Mouse (Mus musculus) G1E (cell line): Measurements from ENCODE around the gene Clk2. TPM values are rescaled to one million over a fixed set of nuclear protein-coding genes. Genes with fewer than 3 reads are reported as not detected.
"Not testable (repeated sequence)": the region's sequence is repeated elsewhere in the genome, so short reads cannot be mapped to it uniquely, and the experiment has no call there.

Source experiments
- ATAC-seq: 2 replicates; pipeline ENCODE4 v1.8.0; 2016; ENCODE audit warnings: mild to moderate bottlenecking; ENCODE audit not compliant: insufficient number of reproducible peaks, poor library complexity, low FRiP score, severe bottlenecking; ENCODE audit errors: extremely low read depth
- DNase-seq: peaks from one replicate; pipeline ENCODE4 v3.0.0; 2012; ENCODE audit warnings: low spot score
- H3K27me3 ChIP-seq: 2 replicates; pipeline ENCODE4 v1.6.1; 2012; ENCODE audit warnings: mild to moderate bottlenecking, low read length, inconsistent platforms; ENCODE audit not compliant: insufficient read depth
- H3K36me3 ChIP-seq: replicated peaks from 2 replicates; pipeline ENCODE3; 2012; ENCODE audit warnings: mild to moderate bottlenecking, inconsistent platforms
- H3K4me1 ChIP-seq: 2 replicates; pipeline ENCODE4 v1.6.1; 2012; ENCODE audit warnings: low read depth, low read length, inconsistent platforms, mixed read lengths; ENCODE audit not compliant: insufficient read depth
- H3K4me3 ChIP-seq: 2 replicates; pipeline ENCODE4 v1.5.1; 2012; ENCODE audit warnings: low read depth, mild to moderate bottlenecking, inconsistent platforms, low read length, moderate library complexity, mixed read lengths
- H3K9me3 ChIP-seq: replicated peaks from 2 replicates; pipeline ENCODE4 v1.6.1; 2012; ENCODE audit warnings: inconsistent platforms
- CTCF ChIP-seq: IDR thresholded peaks from 2 replicates; pipeline ENCODE4 v1.5.1; 2012; ENCODE audit warnings: low read depth, low read length, inconsistent platforms, mixed read lengths
- GATA1 ChIP-seq: IDR thresholded peaks from 2 replicates; pipeline ENCODE4 v1.6.1; 2012; ENCODE audit warnings: borderline replicate concordance, low read length, inconsistent platforms, mixed read lengths
- GATA2 ChIP-seq: IDR thresholded peaks from 2 replicates; pipeline ENCODE4 v1.6.1; 2012; ENCODE audit warnings: low read depth, low read length, inconsistent platforms, borderline replicate concordance
- POLR2AphosphoS5 ChIP-seq: IDR thresholded peaks from 2 replicates; pipeline ENCODE4 v1.6.1; 2012; ENCODE audit warnings: low read depth, low read length, inconsistent platforms; ENCODE audit not compliant: insufficient replicate concordance
- TAL1 ChIP-seq: conservative IDR thresholded peaks from 2 replicates; pipeline ENCODE4 v1.6.1; 2012; ENCODE audit warnings: low read depth, low read length, inconsistent platforms, mixed read lengths
- polyA plus RNA-seq: library from polyadenylated mRNA; stranded (reverse); fragments of >175 nt; gene quantifications from 2 replicates; pipeline ENCODE4 v1.2.3, GENCODE M21; 2012
- total RNA-seq, 2 experiments: library from RNA; stranded (forward) in 1 of 2; stranded (reverse) in 1 of 2; fragments of 200-1000 nt in 1 of 2; fragments of >200 nt in 1 of 2; fragmentation: Nextera tagmentation in 1 of 2; gene quantifications; 2 replicates each; pipeline ENCODE4 v1.2.3; 2014 to 2017

Gene Clk2
- total and polyA plus RNA-seq, 3 experiments = 72.3 to 131 (median 78.9) TPM

DNA sequence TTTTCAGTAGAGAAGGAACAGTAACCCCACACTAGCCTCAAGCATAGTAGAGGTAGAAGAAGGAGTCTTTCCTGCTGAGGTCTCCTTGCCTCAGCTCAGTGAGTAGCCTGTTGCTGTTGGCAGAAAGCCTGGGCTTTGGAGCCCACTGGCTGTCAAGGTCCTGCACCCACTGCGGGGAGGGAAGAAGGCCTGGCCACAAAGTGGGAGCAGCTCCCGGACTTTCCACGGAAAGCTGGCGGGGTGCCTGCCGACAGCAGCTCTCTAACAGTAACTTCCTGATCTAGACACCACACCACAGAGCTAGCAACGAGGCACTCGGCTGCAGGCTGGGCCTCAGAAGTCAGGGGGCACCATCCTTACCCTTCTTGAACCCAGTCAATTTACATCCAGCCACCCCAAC is 46.1 kb downstream of the Clk2 start:
- Histone ChIP-seq H3K9me3 (no peaks in the 10 kb centered on the region), H3K4me3 (no peak overlapping the region), H3K27me3 (no peaks in the 10 kb centered on the region), H3K4me1 (peaks cover 61% of the 10 kb centered on the region), H3K36me3 (peaks cover 70% of the 10 kb centered on the region)
- TF ChIP-seq GATA2 (no peak), POLR2AphosphoS5 (no peak), TAL1 (no peak), GATA1 (no peak), CTCF (no peak)
- DNase-seq (no peak), ATAC-seq (no peak)

GRCm38 (mm10) chr3:89213803-89214530 is 49.4 kb downstream of the Clk2 start:
- ATAC-seq = peak; percentile 69
- peaks cover 56% of the 10 kb centered on the region for H3K4me1 ChIP-seq
- TF ChIP-seq GATA1 = no peak
- TF ChIP-seq GATA2 = no peak
- TF ChIP-seq POLR2AphosphoS5 = no peak
- no peak for TF ChIP-seq TAL1
- no peak for TF ChIP-seq CTCF
- H3K4me3 ChIP-seq = peak overlapping the region; percentile 86
- DNase-seq = peak; percentile 96
- H3K27me3 ChIP-seq = peaks cover 13% of the 10 kb centered on the region
- H3K36me3 ChIP-seq = peaks cover 38% of the 10 kb centered on the region
- H3K9me3 ChIP-seq = no peaks in the 10 kb centered on the region

- no peak for TF ChIP-seq POLR2AphosphoS5
- TF ChIP-seq GATA2 = no peak
- TF ChIP-seq CTCF = no peak
- no peak for TF ChIP-seq TAL1
- TF ChIP-seq GATA1 = no peak
- peaks cover 56% of the 10 kb centered on the region for H3K4me1 ChIP-seq
- ATAC-seq = no peak
Measured at GRCm38 (mm10) chr3:89214681-89215411, 50.3 kb downstream of the Clk2 start, which contains the start of gene Thbs3. Gene Thbs3 (plus strand): TSS chr3:89215180.

GRCm38 (mm10) chr3:89215853-89216252 is 51.3 kb downstream of the Clk2 start:
- Histone ChIP-seq H3K4me3 (peak overlapping the region; percentile 86; the same call in 1 of the 2 replicates), H3K4me1 (peaks cover 49% of the 10 kb centered on the region), H3K9me3 (no peaks in the 10 kb centered on the region), H3K27me3 (peaks cover 21% of the 10 kb centered on the region), H3K36me3 (peaks cover 19% of the 10 kb centered on the region)
- DNase-seq (peak; percentile 80), ATAC-seq (no peak)
- no peak for TF ChIP-seq TAL1
- TF ChIP-seq POLR2AphosphoS5 = no peak
- no peak for TF ChIP-seq GATA1
- TF ChIP-seq GATA2 = no peak
- TF ChIP-seq CTCF = peak; percentile 89

More at GRCm38 (mm10) chr3:89214681-89215411, 50.3 kb downstream of the Clk2 start, which contains the start of gene Thbs3:
- peaks cover 29% of the 10 kb centered on the region for H3K36me3 ChIP-seq
- no peaks in the 10 kb centered on the region for H3K9me3 ChIP-seq
- H3K27me3 ChIP-seq = peaks cover 21% of the 10 kb centered on the region
- DNase-seq = no peak
- peak within 1 kb of the TSS; percentile 86 for H3K4me3 ChIP-seq

DNA sequence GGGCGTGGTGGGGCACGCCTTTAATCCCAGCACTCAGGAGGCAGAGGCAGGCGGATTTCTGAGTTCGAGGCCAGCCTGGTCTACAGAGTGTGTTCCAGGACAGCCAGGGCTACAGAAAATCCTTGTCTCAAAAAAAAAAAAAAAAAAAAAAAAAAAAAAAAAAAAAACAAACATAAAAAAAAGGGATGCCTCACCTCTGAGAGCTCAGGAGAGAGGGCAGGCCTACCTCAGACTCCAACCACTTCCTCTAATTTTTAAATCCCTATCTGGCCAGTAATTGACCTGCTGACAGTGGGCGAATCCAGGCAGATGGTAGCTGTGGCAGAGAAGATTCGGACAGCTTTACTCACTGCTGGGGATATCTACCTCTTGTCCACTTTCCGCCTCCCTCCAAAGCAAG is 51.8 kb downstream of the Clk2 start:
- Histone ChIP-seq H3K27me3 (peaks cover 24% of the 10 kb centered on the region), H3K4me1 (peaks cover 44% of the 10 kb centered on the region), H3K36me3 (peaks cover 13% of the 10 kb centered on the region)
- ATAC-seq, H3K9me3 ChIP-seq, DNase-seq, H3K4me3 ChIP-seq: not testable (repeated sequence)

GRCm38 (mm10) chr3:89218271-89218670 is 53.7 kb downstream of the Clk2 start:
- Histone ChIP-seq H3K9me3 (no peaks in the 10 kb centered on the region), H3K36me3 (no peaks in the 10 kb centered on the region), H3K27me3 (peaks cover 32% of the 10 kb centered on the region), H3K4me1 (peaks cover 31% of the 10 kb centered on the region), H3K4me3 (no peak overlapping the region)
- ATAC-seq = no peak
- no peak for TF ChIP-seq GATA1
- no peak for TF ChIP-seq GATA2
- TF ChIP-seq POLR2AphosphoS5 = no peak
- DNase-seq = no peak
